Mouse (Mus musculus): ENCODE measurements around the gene Rgl1.

- TF ChIP-seq POLR2A (IDR thresholded peaks at IDR 0.05; ENCODE audit: control insufficient read depth, low read depth, low read length), result no peak
- TF ChIP-seq CTCF (IDR thresholded peaks at IDR 0.05; ENCODE audit: control insufficient read depth, insufficient read depth, insufficient replicate concordance, low read depth, low read length), result no peak
Observed at GRCm38 (mm10) chr1:152573470-152574059, 192.6 kb downstream of the Rgl1 start.
